ENCODE assay signal across 8 mouse cellular contexts in the genomic region with DNA sequence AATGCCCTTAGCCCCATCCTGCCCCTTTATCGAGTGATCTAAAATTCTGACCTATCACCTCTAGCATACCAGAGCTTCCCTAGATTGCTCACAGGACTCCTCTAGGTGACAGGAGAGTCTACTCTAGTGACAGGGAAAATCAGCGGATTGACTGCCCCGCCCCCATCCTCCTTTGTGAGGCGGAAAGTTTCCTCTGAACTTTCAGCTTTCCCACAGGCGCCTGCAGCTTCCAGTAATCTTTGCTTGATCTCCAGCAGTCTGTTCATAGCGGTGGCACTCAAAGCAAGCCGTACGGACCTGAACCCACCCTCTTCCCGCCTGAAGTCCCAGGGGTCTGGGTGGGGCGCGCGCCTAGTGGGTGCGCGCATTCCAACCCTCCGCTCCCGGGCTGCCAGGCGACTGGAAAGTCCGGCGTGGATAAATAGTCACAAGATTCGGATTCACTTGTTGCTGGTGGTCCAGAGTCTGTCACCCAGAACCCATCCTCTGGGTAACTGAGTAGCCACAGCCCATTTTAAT. TPM values are rescaled to one million over a fixed set of nuclear protein-coding genes. Genes with fewer than 3 reads are reported as not detected.
A peak's percentile ranks its signal among the peaks of the same experiment; 100 is the strongest.
DNase-seq lines count a peak whose midpoint lies in the region; ATAC-seq and TF ChIP-seq lines count a peak whose summit lies in the region.

No protein-coding gene starts in this region.

- H3K36me3 ChIP-seq in spleen, adult 2 months (ENCODE audit: control insufficient read depth, insufficient read depth, low read length): no peaks in the 10 kb centered on the region
- no peaks in the 10 kb centered on the region for H3K36me3 ChIP-seq in embryonic facial prominence, embryonic 11.5 days (replicated peaks; ENCODE audit: control insufficient read depth, insufficient read depth, low read depth, low read length)
- peaks cover 14% of the 10 kb centered on the region for H3K36me3 ChIP-seq in heart, embryonic 11.5 days (ENCODE audit: control insufficient read depth, insufficient read depth, low read length)
- H3K36me3 ChIP-seq in small intestine, adult 2 months (ENCODE audit: control insufficient read depth, insufficient read depth, low read length): no peaks in the 10 kb centered on the region

- H3K4me2 ChIP-seq in embryonic facial prominence, embryonic 11.5 days (ENCODE audit: low read depth, low read length): peak overlapping the region; percentile 53
- H3K4me2 ChIP-seq in heart, embryonic 11.5 days: peak overlapping the region; percentile 66

- WGBS in spleen, adult 2 months: 5% methylated on average over 20 of the region's 20 CpGs
- under 1% methylated on average over 20 of the region's 20 CpGs for WGBS in embryonic facial prominence, embryonic 11.5 days
- under 1% methylated on average over 20 of the region's 20 CpGs for WGBS in heart, embryonic 11.5 days (ENCODE audit: insufficient replicate concordance)
- under 1% methylated on average over 20 of the region's 20 CpGs for WGBS in small intestine, adult 2 months

- no peaks in the 10 kb centered on the region for H3K4me1 ChIP-seq in spleen, adult 2 months (ENCODE audit: control insufficient read depth, insufficient read depth, insufficient read length)
- peaks cover 4% of the 10 kb centered on the region for H3K4me1 ChIP-seq in embryonic facial prominence, embryonic 11.5 days (ENCODE audit: control insufficient read depth, insufficient read depth, low read length)
- peaks cover 20% of the 10 kb centered on the region for H3K4me1 ChIP-seq in heart, embryonic 11.5 days (ENCODE audit: control insufficient read depth, insufficient read depth, low read length)
- peaks cover 2% of the 10 kb centered on the region for H3K4me1 ChIP-seq in small intestine, adult 2 months (ENCODE audit: control insufficient read depth, insufficient read depth, insufficient read length, low read length)

- peak; percentile 63; the same call in 1 of the 2 replicates for ATAC-seq in embryonic facial prominence, embryonic 11.5 days (replicated peaks; ENCODE audit: insufficient number of reproducible peaks, low FRiP score, low TSS enrichment, low read depth)
- peak; percentile 68 for ATAC-seq in heart, embryonic 11.5 days (replicated peaks; ENCODE audit: insufficient number of reproducible peaks, low FRiP score, low TSS enrichment)

- no peak for TF ChIP-seq CTCF in spleen, adult 2 months (IDR thresholded peaks at IDR 0.05; ENCODE audit: extremely low read depth, insufficient read depth, insufficient read length, insufficient replicate concordance)
- no peak for TF ChIP-seq CTCF in small intestine, adult 2 months (IDR thresholded peaks at IDR 0.05; ENCODE audit: extremely low read depth, insufficient read length, insufficient replicate concordance, low read depth, low read length)

- peak overlapping the region; percentile 67 for H3K9ac ChIP-seq in embryonic facial prominence, embryonic 11.5 days (replicated peaks; ENCODE audit: low read length)
- H3K9ac ChIP-seq in heart, embryonic 11.5 days (ENCODE audit: low read depth, low read length): peak overlapping the region; percentile 72

- H3K9me3 ChIP-seq in embryonic facial prominence, embryonic 11.5 days (replicated peaks; ENCODE audit: control insufficient read depth, low read length): no peaks in the 10 kb centered on the region
- H3K9me3 ChIP-seq in heart, embryonic 11.5 days (replicated peaks; ENCODE audit: control insufficient read depth, low read length): no peaks in the 10 kb centered on the region

- H3K27me3 ChIP-seq in spleen, adult 2 months (ENCODE audit: control insufficient read depth, insufficient read depth, low read length): no peaks in the 10 kb centered on the region
- no peaks in the 10 kb centered on the region for H3K27me3 ChIP-seq in embryonic facial prominence, embryonic 11.5 days (ENCODE audit: control insufficient read depth, insufficient read depth, low read length)
- H3K27me3 ChIP-seq in heart, embryonic 11.5 days (ENCODE audit: control insufficient read depth, insufficient read depth, low read length): no peaks in the 10 kb centered on the region
- H3K27me3 ChIP-seq in small intestine, adult 2 months (ENCODE audit: control insufficient read depth, insufficient read depth, low read length): no peaks in the 10 kb centered on the region

- peak overlapping the region; percentile 20; the same call in 1 of the 2 replicates for H3K27ac ChIP-seq in spleen, adult 2 months (ENCODE audit: insufficient read depth, low read length)
- H3K27ac ChIP-seq in embryonic facial prominence, embryonic 11.5 days (replicated peaks; ENCODE audit: low read depth, low read length): peak overlapping the region; percentile 76
- peak overlapping the region; percentile 84 for H3K27ac ChIP-seq in heart, embryonic 11.5 days (ENCODE audit: low read depth, low read length)
- peak overlapping the region; percentile 12; the same call in 1 of the 2 replicates for H3K27ac ChIP-seq in small intestine, adult 2 months (ENCODE audit: insufficient read depth, low read depth, low read length)

- peak overlapping the region; percentile 39; the same call in 1 of the 2 replicates for H3K4me3 ChIP-seq in spleen, adult 2 months (ENCODE audit: extremely low read depth, insufficient read depth, insufficient read length)
- peak overlapping the region; percentile 38 for H3K4me3 ChIP-seq in embryonic facial prominence, embryonic 11.5 days (ENCODE audit: low read depth, low read length)
- peak overlapping the region; percentile 44 for H3K4me3 ChIP-seq in heart, embryonic 11.5 days (ENCODE audit: low read depth, low read length)
- peak overlapping the region; percentile 60 for H3K4me3 ChIP-seq in small intestine, adult 2 months (ENCODE audit: low read depth, low read length)

- no peak for TF ChIP-seq POLR2A in spleen, adult 2 months (IDR thresholded peaks at IDR 0.05; ENCODE audit: low read depth, low read length)
- no peak for TF ChIP-seq POLR2A in small intestine, adult 2 months (IDR thresholded peaks at IDR 0.05; ENCODE audit: low read depth, low read length)

- no peak for DNase-seq in spleen, adult 2 months (ENCODE audit: low read depth in 1 of 2, low spot score in 2 of 2)
- no peak for DNase-seq in spleen, adult 18-20 months
- peak; percentile 89 for DNase-seq in embryonic facial prominence, embryonic 11.5 days (ENCODE audit: low spot score)
- DNase-seq in kidney, adult 9 months: peak; percentile 81
- peak; percentile 92 for DNase-seq in lung, postnatal 10 days
- no peak for DNase-seq in spleen, postnatal 10 days (ENCODE audit: low spot score in 2 of 2)

RNA-seq across cellular contexts. Expression of gene Lamb2, which starts 0.8 kb away (rescaled TPM):
- polyA plus RNA-seq in spleen, adult 2 months (2012; rRNA removed): 40.5 and 41.9 TPM in 2 replicates
- polyA plus RNA-seq in embryonic facial prominence, embryonic 11.5 days (2014; fragmentation: Nextera tagmentation; extraction: Ambion mirVana): 15.3 and 15.4 TPM in 2 replicates
- polyA plus RNA-seq in heart, embryonic 11.5 days (2014; fragmentation: Nextera tagmentation; extraction: Ambion mirVana): 22.7 and 30.4 TPM in 2 replicates
- polyA plus RNA-seq in small intestine, adult 2 months (2012; rRNA removed): 22.3 and 23.3 TPM in 2 replicates

RNA-seq across cellular contexts. Expression of gene Usp19, which starts 11.7 kb away (rescaled TPM):
- polyA plus RNA-seq in spleen, adult 2 months (2012; rRNA removed): 133 and 138 TPM in 2 replicates
- 52.5 and 59.2 TPM in 2 replicates for polyA plus RNA-seq in embryonic facial prominence, embryonic 11.5 days (2014; fragmentation: Nextera tagmentation; extraction: Ambion mirVana)
- 48.9 and 57.4 TPM in 2 replicates for polyA plus RNA-seq in heart, embryonic 11.5 days (2014; fragmentation: Nextera tagmentation; extraction: Ambion mirVana)
- polyA plus RNA-seq in small intestine, adult 2 months (2012; rRNA removed): 48.5 and 84.5 TPM in 2 replicates

RNA-seq across cellular contexts. Expression of gene Klhdc8b, which starts 17.3 kb away (rescaled TPM):
- polyA plus RNA-seq in spleen, adult 2 months (2012; rRNA removed): 22.2 and 23.7 TPM in 2 replicates
- polyA plus RNA-seq in embryonic facial prominence, embryonic 11.5 days (2014; fragmentation: Nextera tagmentation; extraction: Ambion mirVana): 19.0 and 22.4 TPM in 2 replicates
- polyA plus RNA-seq in heart, embryonic 11.5 days (2014; fragmentation: Nextera tagmentation; extraction: Ambion mirVana): 58.1 and 71.8 TPM in 2 replicates
- polyA plus RNA-seq in small intestine, adult 2 months (2012; rRNA removed): 13.4 and 19.7 TPM in 2 replicates

RNA-seq across cellular contexts. Expression of gene Ccdc71, which starts 18.4 kb away (rescaled TPM):
- polyA plus RNA-seq in spleen, adult 2 months (2012; rRNA removed): 16.5 and 21.3 TPM in 2 replicates
- 49.1 and 63.2 TPM in 2 replicates for polyA plus RNA-seq in embryonic facial prominence, embryonic 11.5 days (2014; fragmentation: Nextera tagmentation; extraction: Ambion mirVana)
- polyA plus RNA-seq in heart, embryonic 11.5 days (2014; fragmentation: Nextera tagmentation; extraction: Ambion mirVana): 34.6 and 46.9 TPM in 2 replicates
- polyA plus RNA-seq in small intestine, adult 2 months (2012; rRNA removed): 11.8 and 20.1 TPM in 2 replicates

RNA-seq across cellular contexts. Expression of gene Qars, which starts 28.8 kb away (rescaled TPM):
- 170 and 211 TPM in 2 replicates for polyA plus RNA-seq in spleen, adult 2 months (2012; rRNA removed)
- 130 and 138 TPM in 2 replicates for polyA plus RNA-seq in embryonic facial prominence, embryonic 11.5 days (2014; fragmentation: Nextera tagmentation; extraction: Ambion mirVana)
- polyA plus RNA-seq in heart, embryonic 11.5 days (2014; fragmentation: Nextera tagmentation; extraction: Ambion mirVana): 86.7 and 89.6 TPM in 2 replicates
- 110 and 340 TPM in 2 replicates for polyA plus RNA-seq in small intestine, adult 2 months (2012; rRNA removed)

Comparison
In these comparisons a context has a peak if more than half of its experiments do, and no peak if none do; other contexts are left out.
1. DNase-seq: peak in embryonic facial prominence, embryonic 11.5 days (single experiment), kidney, adult 9 months (single experiment) and lung, postnatal 10 days (single experiment); none in spleen, adult 2 months (0 of 2), spleen, adult 18-20 months (0 of 2) and spleen, postnatal 10 days (0 of 2).
2. H3K27ac ChIP-seq: peak in every context shown above with its lines; median percentile 84 in heart, embryonic 11.5 days; 76 in embryonic facial prominence, embryonic 11.5 days; 20 in spleen, adult 2 months; 12 in small intestine, adult 2 months.
3. Peak in every context shown above with its lines, with median percentiles within 50 percentile points of each other: H3K4me3 ChIP-seq.